Mouse (Mus musculus) hindbrain, embryonic 12.5 days (tissue): Measurements from ENCODE around the gene Cmip. TPM values are rescaled to one million over a fixed set of nuclear protein-coding genes. Genes with fewer than 3 reads are reported as not detected.

Experiments
- ATAC-seq: fragments of 200-750 bp; cut with Nextera tagmentation; 2 replicates; pipeline ENCODE4 v1.8.0; 2017; ENCODE audit warnings: moderate TSS enrichment; ENCODE audit not compliant: low FRiP score
- H3K27ac ChIP-seq: fragments of 300-500 bp; sonication (generic); 2 replicates; pipeline ENCODE4 v1.5.1; 2016; ENCODE audit warnings: mild to moderate bottlenecking
- H3K27me3 ChIP-seq: fragments of 300-500 bp; sonication (generic); 2 replicates; pipeline ENCODE4 v1.6.1; 2016; ENCODE audit warnings: mild to moderate bottlenecking
- H3K36me3 ChIP-seq: fragments of 300-500 bp; sonication (generic); 2 replicates; pipeline ENCODE4 v1.6.1; 2016; ENCODE audit warnings: mild to moderate bottlenecking
- H3K4me1 ChIP-seq: fragments of 300-500 bp; sonication (generic); 2 replicates; pipeline ENCODE4 v1.6.1; 2016
- H3K4me2 ChIP-seq: fragments of 300-500 bp; sonication (generic); replicated peaks from 2 replicates; pipeline ENCODE4 v1.6.1; 2016; ENCODE audit warnings: mild to moderate bottlenecking
- H3K4me3 ChIP-seq: fragments of 300-500 bp; sonication (generic); 2 replicates; pipeline ENCODE4 v1.5.1; 2016; ENCODE audit warnings: mild to moderate bottlenecking
- H3K9ac ChIP-seq: fragments of 300-500 bp; sonication (generic); 2 replicates; pipeline ENCODE4 v1.6.1; 2016; ENCODE audit warnings: mild to moderate bottlenecking, moderate library complexity
- H3K9me3 ChIP-seq: fragments of 300-500 bp; sonication (generic); replicated peaks from 2 replicates; pipeline ENCODE4 v1.6.1; 2016; ENCODE audit warnings: mild to moderate bottlenecking
- WGBS: fragments of 180-500 bp; shearing (Covaris S2); methylation state at CpG from one replicate; pipeline ENCODE4 v1.1.7; 2016; 5-methylcytosine and 5-hydroxymethylcytosine counted together
- polyA plus RNA-seq: library from polyadenylated mRNA; unstranded; fragments of >200 nt; fragmentation: Nextera tagmentation; extraction: Ambion mirVana; gene quantifications from 2 replicates; pipeline ENCODE4 v1.2.1, GENCODE M21; 2016

Gene Cmip
- polyA plus RNA-seq, 1 experiment from 2014 or later = 64.6 TPM

DNA sequence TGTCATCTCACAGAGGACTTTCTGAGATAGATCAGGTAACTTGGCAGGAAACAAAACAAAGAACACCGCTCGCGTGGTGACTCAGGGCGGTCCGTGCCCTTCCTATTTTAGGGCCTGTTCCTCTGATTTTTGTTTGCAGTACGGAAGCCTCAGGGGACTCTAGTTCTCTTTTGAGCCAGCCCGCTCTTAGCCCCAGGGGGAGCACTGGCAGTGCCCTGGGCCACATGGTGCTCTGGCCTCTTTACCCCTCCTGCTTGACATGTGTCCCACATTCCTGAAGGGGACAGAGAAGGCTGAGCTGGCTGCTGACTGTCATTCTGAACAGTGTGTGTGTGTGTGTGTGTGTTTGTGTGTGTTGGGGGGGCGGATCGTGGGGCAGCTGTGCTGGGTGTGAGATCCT lies 46.8 kb downstream of the Cmip start:
- 38% methylated on average over 8 of the region's 9 CpGs for WGBS
- H3K36me3 ChIP-seq = no peaks in the 10 kb centered on the region
- ATAC-seq = no peak
- no peak overlapping the region for H3K4me3 ChIP-seq
- H3K27me3 ChIP-seq = no peaks in the 10 kb centered on the region
- 0 out of 2 replicates have a peak overlapping the region, but pooled peaks have one; percentile 23 for H3K9ac ChIP-seq
- H3K4me1 ChIP-seq = peaks cover 67% of the 10 kb centered on the region
- no peaks in the 10 kb centered on the region for H3K9me3 ChIP-seq
- no peak overlapping the region for H3K4me2 ChIP-seq
- no peak overlapping the region for H3K27ac ChIP-seq

DNA sequence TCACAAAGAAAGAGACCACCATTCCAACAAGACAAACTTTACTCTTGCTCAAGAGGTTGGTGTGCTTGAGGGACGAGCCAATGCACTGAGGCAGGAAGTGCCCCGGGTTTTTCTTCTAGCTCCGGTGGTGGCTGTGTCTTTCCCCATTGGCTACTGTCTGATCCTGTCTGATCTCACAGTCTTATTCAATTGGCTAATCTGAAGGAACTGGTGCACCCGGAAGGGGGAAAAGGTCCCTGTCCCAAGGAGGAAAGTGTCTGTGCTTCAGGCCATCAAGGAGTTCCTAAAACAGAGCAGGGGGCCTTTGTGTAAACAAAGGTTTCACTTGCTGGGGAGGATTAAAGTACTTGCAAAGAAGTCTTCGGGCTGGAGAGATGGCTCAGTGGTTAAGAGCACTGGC lies 48.5 kb downstream of the Cmip start:
- H3K4me3 ChIP-seq = no peak overlapping the region
- H3K4me2 ChIP-seq = no peak overlapping the region
- no peak for ATAC-seq
- H3K9me3 ChIP-seq = no peaks in the 10 kb centered on the region
- 70% methylated on average over 5 of the region's 5 CpGs for WGBS
- H3K36me3 ChIP-seq = no peaks in the 10 kb centered on the region
- H3K27ac ChIP-seq = no peak overlapping the region
- H3K27me3 ChIP-seq = no peaks in the 10 kb centered on the region
- no peak overlapping the region for H3K9ac ChIP-seq
- H3K4me1 ChIP-seq = peaks cover 50% of the 10 kb centered on the region

- Histone ChIP-seq H3K4me1 (peaks cover 49% of the 10 kb centered on the region), H3K9ac (no peak overlapping the region), H3K4me3 (no peak overlapping the region), H3K27ac (no peak overlapping the region), H3K36me3 (no peaks in the 10 kb centered on the region), H3K4me2 (no peak overlapping the region), H3K9me3 (no peaks in the 10 kb centered on the region), H3K27me3 (no peaks in the 10 kb centered on the region)
- no peak for ATAC-seq
- 86% methylated on average over 7 of the region's 7 CpGs for WGBS
Observed at GRCm38 (mm10) chr8:117306756-117307155, 49.9 kb downstream of the Cmip start.

GRCm38 (mm10) chr8:117307221-117307620 lies 50.4 kb downstream of the Cmip start:
- ATAC-seq = no peak
- no peak overlapping the region for H3K9ac ChIP-seq
- WGBS = 78% methylated on average over 8 of the region's 8 CpGs
- H3K4me2 ChIP-seq = no peak overlapping the region
- H3K4me1 ChIP-seq = peaks cover 50% of the 10 kb centered on the region
- H3K27ac ChIP-seq = no peak overlapping the region
- no peaks in the 10 kb centered on the region for H3K36me3 ChIP-seq
- no peak overlapping the region for H3K4me3 ChIP-seq
- H3K9me3 ChIP-seq = no peaks in the 10 kb centered on the region
- H3K27me3 ChIP-seq = no peaks in the 10 kb centered on the region

GRCm38 (mm10) chr8:117308303-117309095 lies 51.6 kb downstream of the Cmip start:
- Histone ChIP-seq H3K27ac (no peak overlapping the region), H3K27me3 (no peaks in the 10 kb centered on the region), H3K4me1 (peaks cover 44% of the 10 kb centered on the region), H3K4me2 (no peak overlapping the region), H3K4me3 (no peak overlapping the region), H3K9me3 (no peaks in the 10 kb centered on the region), H3K9ac (no peak overlapping the region), H3K36me3 (no peaks in the 10 kb centered on the region)
- no peak for ATAC-seq
- WGBS = 89% methylated on average over 13 of the region's 13 CpGs

DNA sequence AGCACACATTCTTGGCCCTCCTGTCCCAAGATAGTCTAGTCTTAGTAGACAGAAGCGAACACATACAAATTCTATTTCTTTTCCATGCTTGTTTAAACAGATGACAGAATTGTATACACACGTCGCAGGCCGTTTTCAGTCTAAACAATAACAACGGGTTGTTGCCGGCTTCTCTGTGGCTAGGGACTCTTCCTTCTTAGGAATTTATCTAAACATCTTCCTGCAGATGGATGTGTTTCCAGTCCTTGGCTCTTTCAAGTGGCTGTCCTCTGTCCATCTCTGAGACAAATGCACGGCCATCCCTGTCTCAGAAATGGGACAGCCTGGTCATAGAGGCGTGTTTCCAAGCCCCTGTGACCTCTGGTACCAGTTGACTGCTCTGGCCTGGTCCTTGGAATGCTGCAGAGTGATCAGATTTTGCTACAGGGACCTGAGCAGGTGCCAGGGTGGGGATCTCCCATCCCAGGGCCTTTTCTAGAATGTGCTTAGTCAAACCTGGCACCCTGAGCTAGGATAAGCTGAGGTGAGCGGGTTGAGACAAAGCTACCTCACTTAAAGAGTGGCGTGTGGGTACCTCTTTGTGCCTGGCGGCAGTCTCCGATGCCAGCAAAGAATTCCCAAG lies 52.9 kb downstream of the Cmip start:
- 89% methylated on average over 12 of the region's 12 CpGs for WGBS
- Histone ChIP-seq H3K4me1 (peaks cover 41% of the 10 kb centered on the region), H3K27ac (no peak overlapping the region), H3K36me3 (no peaks in the 10 kb centered on the region), H3K9me3 (no peaks in the 10 kb centered on the region), H3K4me2 (no peak overlapping the region), H3K9ac (no peak overlapping the region), H3K27me3 (no peaks in the 10 kb centered on the region), H3K4me3 (no peak overlapping the region)
- ATAC-seq = no peak

DNA sequence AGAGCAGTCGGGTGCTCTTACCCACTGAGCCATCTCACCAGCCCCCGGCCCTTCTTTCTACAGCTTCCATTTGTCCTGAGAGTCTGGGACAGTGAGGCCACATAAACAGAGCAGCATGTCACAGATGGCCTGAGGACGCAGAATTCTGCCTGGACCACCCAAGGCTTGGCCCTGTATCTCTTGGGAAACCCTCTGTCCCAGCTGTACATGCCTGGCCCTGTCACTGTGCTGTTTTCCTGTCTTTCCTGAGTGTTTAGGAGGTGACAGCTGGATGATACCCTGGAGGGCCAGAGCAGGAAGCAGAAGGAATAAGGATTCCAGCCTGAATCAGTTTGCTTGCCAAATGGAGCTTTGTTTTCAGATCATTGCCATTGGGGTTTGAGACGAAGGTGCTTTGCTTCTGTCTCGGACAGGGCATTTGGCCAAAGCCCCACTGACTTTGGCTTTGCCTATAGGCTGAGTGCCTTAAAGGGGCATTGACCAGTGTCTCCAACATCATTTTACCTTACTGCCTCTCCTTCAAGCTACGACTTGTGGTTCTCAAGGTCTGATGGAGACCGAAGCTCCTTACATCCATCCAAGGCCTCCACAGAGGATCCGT lies 54.2 kb downstream of the Cmip start:
- H3K27me3 ChIP-seq = no peaks in the 10 kb centered on the region
- no peaks in the 10 kb centered on the region for H3K36me3 ChIP-seq
- H3K9ac ChIP-seq = no peak overlapping the region
- H3K4me1 ChIP-seq = peaks cover 46% of the 10 kb centered on the region
- H3K4me2 ChIP-seq = no peak overlapping the region
- H3K9me3 ChIP-seq = no peaks in the 10 kb centered on the region
- 0 out of 2 replicates have a peak overlapping the region, but pooled peaks have one; percentile 7 for H3K27ac ChIP-seq
- no peak overlapping the region for H3K4me3 ChIP-seq
- WGBS = 78% methylated on average over 8 of the region's 8 CpGs
- no peak for ATAC-seq

- Histone ChIP-seq H3K36me3 (no peaks in the 10 kb centered on the region), H3K27me3 (no peaks in the 10 kb centered on the region), H3K4me3 (no peak overlapping the region), H3K27ac (peak overlapping the region; percentile 26; the same call in 1 of the 2 replicates), H3K4me1 (peaks cover 41% of the 10 kb centered on the region), H3K9me3 (no peaks in the 10 kb centered on the region), H3K9ac (no peak overlapping the region), H3K4me2 (no peak overlapping the region)
- ATAC-seq = no peak; the same call in 1 of the 2 replicates
- WGBS = 16% methylated on average over 8 of the region's 8 CpGs
Observed at GRCm38 (mm10) chr8:117314308-117314953, 57.6 kb downstream of the Cmip start.

- H3K4me1 ChIP-seq = peaks cover 53% of the 10 kb centered on the region
- no peaks in the 10 kb centered on the region for H3K9me3 ChIP-seq
- no peak overlapping the region for H3K4me2 ChIP-seq
- ATAC-seq = no peak
- no peaks in the 10 kb centered on the region for H3K36me3 ChIP-seq
- H3K27ac ChIP-seq = no peak overlapping the region
- 95% methylated on average over 16 of the region's 16 CpGs for WGBS
- no peak overlapping the region for H3K9ac ChIP-seq
- no peaks in the 10 kb centered on the region for H3K27me3 ChIP-seq
- no peak overlapping the region for H3K4me3 ChIP-seq
Observed at GRCm38 (mm10) chr8:117315727-117316126, 58.9 kb downstream of the Cmip start.

GRCm38 (mm10) chr8:117317478-117317877 lies 60.6 kb downstream of the Cmip start:
- 92% methylated on average over 8 of the region's 8 CpGs for WGBS
- H3K9me3 ChIP-seq = no peaks in the 10 kb centered on the region
- H3K9ac ChIP-seq = no peak overlapping the region
- peaks cover 61% of the 10 kb centered on the region for H3K4me1 ChIP-seq
- no peak overlapping the region for H3K27ac ChIP-seq
- H3K27me3 ChIP-seq = no peaks in the 10 kb centered on the region
- H3K4me2 ChIP-seq = no peak overlapping the region
- ATAC-seq = no peak
- no peaks in the 10 kb centered on the region for H3K36me3 ChIP-seq
- H3K4me3 ChIP-seq = no peak overlapping the region

DNA sequence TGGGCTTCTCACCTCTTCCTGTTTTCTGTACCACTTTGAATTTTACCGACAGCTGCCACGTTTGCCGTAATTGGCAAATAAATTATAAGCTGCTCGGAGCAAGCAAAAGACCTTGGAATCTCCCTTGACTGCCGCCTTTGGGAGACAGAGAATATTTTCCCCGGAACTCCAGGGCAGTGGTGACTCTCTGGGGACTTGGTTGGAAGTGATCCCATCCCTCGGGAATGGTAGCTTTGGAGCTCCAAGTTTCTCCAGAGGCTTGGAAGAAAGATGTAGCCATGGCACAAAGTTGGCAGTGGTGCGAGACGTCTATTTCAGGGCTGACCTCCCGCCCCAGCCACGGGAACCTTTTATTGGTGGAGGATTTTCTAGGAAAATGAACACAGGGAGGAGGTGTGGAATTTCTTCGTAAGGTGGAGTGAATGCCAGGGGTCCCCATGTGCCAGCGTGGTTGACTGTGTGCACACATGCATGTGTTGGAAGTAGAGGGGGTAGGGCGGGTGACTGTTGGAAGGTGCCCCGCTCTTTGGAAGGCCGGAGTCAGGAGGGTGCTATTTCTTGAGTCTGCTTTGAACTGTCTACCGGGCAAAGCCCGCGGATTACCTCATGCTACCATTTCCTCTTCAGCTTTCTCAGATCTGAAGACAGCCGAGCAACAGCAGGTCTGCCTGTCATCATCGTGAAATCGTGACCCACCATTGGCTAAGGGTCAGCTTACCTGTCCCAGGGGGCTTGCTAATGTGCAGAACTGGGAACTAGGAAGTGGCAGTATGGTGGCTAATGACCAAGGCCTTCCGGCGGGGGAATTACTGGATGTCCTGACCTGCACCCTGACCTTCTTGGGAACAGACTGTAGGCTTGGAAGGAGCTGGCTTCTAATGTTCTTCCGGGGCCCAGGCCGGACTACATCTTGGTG lies 62.3 kb downstream of the Cmip start:
- WGBS = 87% methylated on average over 26 of the region's 26 CpGs
- Histone ChIP-seq H3K4me3 (no peak overlapping the region), H3K9ac (no peak overlapping the region), H3K36me3 (no peaks in the 10 kb centered on the region), H3K4me1 (peaks cover 66% of the 10 kb centered on the region), H3K9me3 (no peaks in the 10 kb centered on the region), H3K27me3 (no peaks in the 10 kb centered on the region), H3K27ac (no peak overlapping the region), H3K4me2 (no peak overlapping the region)
- no peak for ATAC-seq
